Mouse (Mus musculus): ENCODE results near the gene Ppp1r1b. TPM values are rescaled to one million over a fixed set of nuclear protein-coding genes. Genes with fewer than 3 reads are reported as not detected.
A peak's percentile ranks its signal among the peaks of the same experiment; 100 is the strongest.

Ppp1r1b gene
- polyA plus RNA-seq, 1 experiment from 2014 or later = 5.4 TPM

- TF ChIP-seq CTCF (IDR thresholded peaks at IDR 0.05; ENCODE audit: low read depth) (no peak), EP300 (IDR thresholded peaks at IDR 0.05; ENCODE audit: low read depth) (no peak)
- no peaks in the 10 kb centered on the region for H3K36me3 ChIP-seq (replicated peaks; ENCODE audit: insufficient read depth, low read length)
- ATAC-seq (no peak), DNase-seq (no peak)
- no peak overlapping the region for H3K27ac ChIP-seq (ENCODE audit: low read depth)
- H3K27me3 ChIP-seq (ENCODE audit: insufficient read depth, low read length) = peaks cover 99% of the 10 kb centered on the region
- H3K9me3 ChIP-seq (ENCODE audit: low read length) = no peaks in the 10 kb centered on the region
- H3K4me3 ChIP-seq (ENCODE audit: low read depth, low read length) = peak overlapping the region; percentile 31
- peak overlapping the region; percentile 42 for H3K4me2 ChIP-seq (ENCODE audit: low read depth, low read length)
- no peak overlapping the region for H3K9ac ChIP-seq (replicated peaks)
- H3K4me1 ChIP-seq (ENCODE audit: insufficient read depth) = peaks cover 15% of the 10 kb centered on the region; the same call in 1 of the 2 replicates
- WGBS (ENCODE audit: insufficient replicate concordance) = 3% methylated on average over 85 of the region's 97 CpGs
These were observed 20.8 kb upstream of the Ppp1r1b start for GRCm38 (mm10) chr11:98327136-98328030.

GRCm38 (mm10) chr11:98328031-98328370 is 20.2 kb upstream of the Ppp1r1b start:
- H3K36me3 ChIP-seq (replicated peaks; ENCODE audit: insufficient read depth, low read length) = no peaks in the 10 kb centered on the region
- peak overlapping the region; percentile 42 for H3K4me2 ChIP-seq (ENCODE audit: low read depth, low read length)
- H3K27ac ChIP-seq (ENCODE audit: low read depth) = no peak overlapping the region
- no peaks in the 10 kb centered on the region for H3K9me3 ChIP-seq (ENCODE audit: low read length)
- H3K4me3 ChIP-seq (ENCODE audit: low read depth, low read length) = peak overlapping the region; percentile 31
- WGBS (ENCODE audit: insufficient replicate concordance) = 2% methylated on average over 31 of the region's 35 CpGs
- no peak for TF ChIP-seq CTCF (IDR thresholded peaks at IDR 0.05; ENCODE audit: low read depth)
- peaks cover 99% of the 10 kb centered on the region for H3K27me3 ChIP-seq (ENCODE audit: insufficient read depth, low read length)
- H3K9ac ChIP-seq (replicated peaks) = no peak overlapping the region
- H3K4me1 ChIP-seq (ENCODE audit: insufficient read depth) = peaks cover 15% of the 10 kb centered on the region; the same call in 1 of the 2 replicates
- ATAC-seq = no peak
- DNase-seq = no peak

GRCm38 (mm10) chr11:98328371-98329069 is 19.7 kb upstream of the Ppp1r1b start:
- DNase-seq (no peak), ATAC-seq (no peak)
- no peak overlapping the region for H3K27ac ChIP-seq (ENCODE audit: low read depth)
- WGBS (ENCODE audit: insufficient replicate concordance) = 2% methylated on average over 52 of the region's 56 CpGs
- H3K4me3 ChIP-seq (ENCODE audit: low read depth, low read length) = peak overlapping the region; percentile 31
- TF ChIP-seq CTCF (IDR thresholded peaks at IDR 0.05; ENCODE audit: low read depth) (no peak), EP300 (IDR thresholded peaks at IDR 0.05; ENCODE audit: low read depth) (no peak)
- peaks cover 15% of the 10 kb centered on the region; the same call in 1 of the 2 replicates for H3K4me1 ChIP-seq (ENCODE audit: insufficient read depth)
- H3K4me2 ChIP-seq (ENCODE audit: low read depth, low read length) = peak overlapping the region; percentile 42; the same call in 1 of the 2 replicates
- H3K36me3 ChIP-seq (replicated peaks; ENCODE audit: insufficient read depth, low read length) = no peaks in the 10 kb centered on the region
- H3K27me3 ChIP-seq (ENCODE audit: insufficient read depth, low read length) = peaks cover 99% of the 10 kb centered on the region
- H3K9me3 ChIP-seq (ENCODE audit: low read length) = no peaks in the 10 kb centered on the region
- no peak overlapping the region for H3K9ac ChIP-seq (replicated peaks)

- ATAC-seq (no peak), DNase-seq (no peak)
- Histone ChIP-seq H3K27ac (ENCODE audit: low read depth) (no peak within 1 kb of the TSS), H3K36me3 (replicated peaks; ENCODE audit: insufficient read depth, low read length) (no peaks in the 10 kb centered on the region), H3K4me3 (ENCODE audit: low read depth, low read length) (peak within 1 kb of the TSS; percentile 31), H3K27me3 (ENCODE audit: insufficient read depth, low read length) (peaks cover 99% of the 10 kb centered on the region), H3K9ac (replicated peaks) (no peak within 1 kb of the TSS), H3K4me1 (ENCODE audit: insufficient read depth) (peaks cover 15% of the 10 kb centered on the region; the same call in 1 of the 2 replicates), H3K4me2 (ENCODE audit: low read depth, low read length) (peak within 1 kb of the TSS; percentile 42; the same call in 1 of the 2 replicates), H3K9me3 (ENCODE audit: low read length) (no peaks in the 10 kb centered on the region)
- 4% methylated on average over 38 of the region's 38 CpGs for WGBS (ENCODE audit: insufficient replicate concordance)
- TF ChIP-seq EP300 (IDR thresholded peaks at IDR 0.05; ENCODE audit: low read depth) (no peak), CTCF (IDR thresholded peaks at IDR 0.05; ENCODE audit: low read depth) (no peak)
These were observed 18.9 kb upstream of the Ppp1r1b start, which contains the start of gene Neurod2 for GRCm38 (mm10) chr11:98329081-98329959. Gene Neurod2 (minus strand): TSS chr11:98329648.

- no peak for ATAC-seq
- H3K4me1 ChIP-seq (ENCODE audit: insufficient read depth) = peaks cover 15% of the 10 kb centered on the region; the same call in 1 of the 2 replicates
- DNase-seq = no peak
- H3K4me3 ChIP-seq (ENCODE audit: low read depth, low read length) = no peak overlapping the region
- H3K9ac ChIP-seq (replicated peaks) = no peak overlapping the region
- H3K4me2 ChIP-seq (ENCODE audit: low read depth, low read length) = no peak overlapping the region
- no peaks in the 10 kb centered on the region for H3K9me3 ChIP-seq (ENCODE audit: low read length)
- peaks cover 99% of the 10 kb centered on the region for H3K27me3 ChIP-seq (ENCODE audit: insufficient read depth, low read length)
- H3K36me3 ChIP-seq (replicated peaks; ENCODE audit: insufficient read depth, low read length) = no peaks in the 10 kb centered on the region
- 39% methylated on average over 9 of the region's 9 CpGs for WGBS (ENCODE audit: insufficient replicate concordance)
- no peak overlapping the region for H3K27ac ChIP-seq (ENCODE audit: low read depth)
- TF ChIP-seq EP300 (IDR thresholded peaks at IDR 0.05; ENCODE audit: low read depth) = no peak
- no peak for TF ChIP-seq CTCF (IDR thresholded peaks at IDR 0.05; ENCODE audit: low read depth)
These were observed 18.1 kb upstream of the Ppp1r1b start for GRCm38 (mm10) chr11:98329960-98330744.
